Comparison of ENCODE assay signal across 16 mouse cellular contexts in genomic region chr19:54584687-54585237, GRCm38 (mm10).
"Had no signal": no experiment of that assay in that cellular context is flagged by ENCODE, and none has a peak within 500 bp of the region (broad histone marks: within the 10 kb centered on the region; RNA-seq: fewer than 3 reads in every experiment).

No protein-coding gene starts in this region.

- ATAC-seq: lung, postnatal 0 days had no signal

- DNase-seq: kidney, adult 11 months; kidney, adult 9 months; kidney, postnatal 10 days; lung, adult 2 months; lung, postnatal 4 days; retina, postnatal 1 day; right cerebral cortex, postnatal 4 days; spleen, adult 18-20 months; thymus, postnatal 4 days had no signal

- H3K9ac ChIP-seq: liver, embryonic 15.5 days; neural tube, embryonic 12.5 days had no signal

- H3K4me3 ChIP-seq: left cerebral cortex, adult 2 months; limb, embryonic 10.5 days; liver, embryonic 15.5 days; myocyte; neural tube, embryonic 12.5 days had no signal

- H3K9me3 ChIP-seq: limb, embryonic 10.5 days; liver, embryonic 15.5 days; neural tube, embryonic 12.5 days had no signal

- H3K4me1 ChIP-seq: limb, embryonic 10.5 days; liver, embryonic 15.5 days; neural tube, embryonic 12.5 days had no signal

- H3K27ac ChIP-seq: left cerebral cortex, adult 2 months; limb, embryonic 10.5 days; liver, embryonic 15.5 days; neural tube, embryonic 12.5 days had no signal

- H3K27me3 ChIP-seq: liver, embryonic 15.5 days; neural tube, embryonic 12.5 days had no signal

- H3K36me3 ChIP-seq: limb, embryonic 10.5 days; liver, embryonic 15.5 days; neural tube, embryonic 12.5 days had no signal

- H3K4me2 ChIP-seq: liver, embryonic 11.5 days; liver, embryonic 15.5 days; neural tube, embryonic 12.5 days had no signal
